Mouse (Mus musculus) stomach, embryonic 15.5 days (tissue): ENCODE results near the gene Sytl5. TPM values are rescaled to one million over a fixed set of nuclear protein-coding genes. Genes with fewer than 3 reads are reported as not detected.

ENCODE experiments used
- ATAC-seq: fragments of 200-750 bp; cut with Nextera tagmentation; 2 replicates; pipeline ENCODE4 v1.8.0; 2017; ENCODE audit warnings: low read depth, moderate number of reproducible peaks, moderate TSS enrichment; ENCODE audit not compliant: insufficient read depth, low FRiP score
- H3K27ac ChIP-seq: fragments of 300-500 bp; sonication (generic); 2 replicates; pipeline ENCODE4 v1.5.1; 2015; ENCODE audit warnings: mild to moderate bottlenecking, inconsistent platforms
- H3K27me3 ChIP-seq: fragments of 300-500 bp; sonication (generic); replicated peaks from 2 replicates; pipeline ENCODE4 v1.6.1; 2015; ENCODE audit warnings: inconsistent platforms
- H3K36me3 ChIP-seq: fragments of 300-500 bp; sonication (generic); 2 replicates; pipeline ENCODE4 v1.6.1; 2015; ENCODE audit warnings: inconsistent platforms
- H3K4me1 ChIP-seq: fragments of 300-500 bp; sonication (generic); 2 replicates; pipeline ENCODE4 v1.6.1; 2015; ENCODE audit warnings: inconsistent platforms
- H3K4me2 ChIP-seq: fragments of 300-500 bp; sonication (generic); 2 replicates; pipeline ENCODE4 v1.6.1; 2015; ENCODE audit warnings: mild to moderate bottlenecking, inconsistent platforms
- H3K4me3 ChIP-seq: fragments of 300-500 bp; sonication (generic); replicated peaks from 2 replicates; pipeline ENCODE4 v1.5.1; 2015; ENCODE audit warnings: inconsistent platforms
- H3K9ac ChIP-seq: fragments of 300-500 bp; sonication (generic); 2 replicates; pipeline ENCODE4 v1.6.1; 2015; ENCODE audit warnings: inconsistent platforms
- H3K9me3 ChIP-seq: fragments of 300-500 bp; sonication (generic); 2 replicates; pipeline ENCODE4 v1.6.1; 2016; ENCODE audit warnings: inconsistent platforms
- WGBS: fragments of 180-500 bp; shearing (Covaris S2); methylation state at CpG from one replicate; pipeline ENCODE4 v1.1.7; 2015; 5-methylcytosine and 5-hydroxymethylcytosine counted together
- polyA plus RNA-seq: library from polyadenylated mRNA; unstranded; fragments of >200 nt; fragmentation: Nextera tagmentation; extraction: Ambion mirVana; gene quantifications from 2 replicates; pipeline ENCODE4 v1.2.1, GENCODE M21; 2015

Gene Sytl5
- polyA plus RNA-seq = 3.2 and 4.3 TPM in 2 replicates

DNA sequence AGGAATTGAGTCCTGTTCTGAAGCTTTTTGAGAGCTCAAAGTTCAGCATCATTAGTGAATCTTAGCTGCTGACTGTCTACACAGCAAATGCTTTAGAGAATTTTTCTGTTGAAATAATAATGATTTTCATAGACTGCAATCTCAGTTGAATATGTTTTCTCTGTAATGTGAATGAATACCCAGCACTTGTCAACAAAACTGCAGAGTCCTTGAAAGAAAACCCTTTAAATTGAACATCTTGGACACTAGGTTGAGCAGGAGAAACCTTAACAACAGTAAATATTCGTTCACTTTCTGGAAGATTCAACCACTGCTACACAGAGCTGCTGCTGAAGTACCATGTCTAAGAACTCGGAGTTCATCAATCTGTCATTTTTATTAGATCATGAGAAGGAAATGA is at the start of gene Sytl5:
Gene Sytl5, plus strand, starts transcription at position 301 of the 400 bp plus-strand sequence.
- H3K27ac ChIP-seq = no peak within 1 kb of the TSS
- H3K9me3 ChIP-seq = no peaks in the 10 kb centered on the region
- ATAC-seq = no peak
- 66% methylated on average over 2 of the region's 2 CpGs for WGBS
- no peaks in the 10 kb centered on the region for H3K4me1 ChIP-seq
- H3K36me3 ChIP-seq = no peaks in the 10 kb centered on the region
- H3K4me3 ChIP-seq = no peak within 1 kb of the TSS
- no peak within 1 kb of the TSS for H3K9ac ChIP-seq
- no peak within 1 kb of the TSS for H3K4me2 ChIP-seq
- H3K27me3 ChIP-seq = no peaks in the 10 kb centered on the region

GRCm38 (mm10) chrX:9846628-9847027 is 38.8 kb upstream of the Sytl5 start, which contains the start of gene Hypm:
Gene Hypm (plus strand): TSS chrX:9846928.
- Histone ChIP-seq H3K36me3 (no peaks in the 10 kb centered on the region), H3K4me3 (no peak within 1 kb of the TSS), H3K27me3 (no peaks in the 10 kb centered on the region), H3K27ac (no peak within 1 kb of the TSS), H3K9ac (no peak within 1 kb of the TSS), H3K4me2 (no peak within 1 kb of the TSS), H3K9me3 (no peaks in the 10 kb centered on the region), H3K4me1 (no peaks in the 10 kb centered on the region)
- WGBS = 70% methylated on average over 3 of the region's 3 CpGs
- no peak for ATAC-seq

GRCm38 (mm10) chrX:9849403-9849802 is 36.0 kb upstream of the Sytl5 start, which contains the start of gene H2al3:
Gene H2al3 (plus strand): TSS chrX:9849703.
- Histone ChIP-seq H3K36me3 (no peaks in the 10 kb centered on the region), H3K4me3 (no peak within 1 kb of the TSS), H3K9ac (no peak within 1 kb of the TSS), H3K4me1 (no peaks in the 10 kb centered on the region), H3K9me3 (no peaks in the 10 kb centered on the region), H3K27ac (no peak within 1 kb of the TSS), H3K4me2 (no peak within 1 kb of the TSS), H3K27me3 (no peaks in the 10 kb centered on the region)
- ATAC-seq = no peak
- 62% methylated on average over 1 of the region's 1 CpGs for WGBS

DNA sequence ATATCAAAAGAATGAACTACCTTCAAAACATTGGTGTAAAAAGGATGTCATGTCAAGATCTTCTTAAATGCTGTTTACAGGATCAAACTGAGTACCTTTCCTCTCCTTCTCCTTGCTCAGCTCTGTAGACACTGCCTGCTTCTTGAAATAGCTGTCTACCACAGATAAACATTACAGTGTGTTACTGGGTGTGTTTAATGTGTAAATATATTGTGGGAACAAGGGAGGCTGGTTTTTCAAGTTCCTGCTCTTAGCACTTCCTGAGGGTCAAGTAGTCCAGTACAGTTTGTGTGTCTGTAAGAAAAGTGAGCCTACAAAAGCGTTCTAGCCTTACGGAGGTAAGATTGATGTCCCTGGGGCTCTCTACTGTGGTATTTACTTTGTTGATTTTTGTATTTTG is 23.6 kb upstream of the Sytl5 start:
- Histone ChIP-seq H3K4me2 (no peak overlapping the region), H3K4me1 (no peaks in the 10 kb centered on the region), H3K9me3 (no peaks in the 10 kb centered on the region), H3K9ac (no peak overlapping the region), H3K27me3 (no peaks in the 10 kb centered on the region), H3K4me3 (no peak overlapping the region), H3K27ac (no peak overlapping the region), H3K36me3 (no peaks in the 10 kb centered on the region)
- ATAC-seq = peak; percentile 50; the same call in 1 of the 2 replicates
- 70% methylated on average over 2 of the region's 2 CpGs for whole genome bisulfite sequencing

DNA sequence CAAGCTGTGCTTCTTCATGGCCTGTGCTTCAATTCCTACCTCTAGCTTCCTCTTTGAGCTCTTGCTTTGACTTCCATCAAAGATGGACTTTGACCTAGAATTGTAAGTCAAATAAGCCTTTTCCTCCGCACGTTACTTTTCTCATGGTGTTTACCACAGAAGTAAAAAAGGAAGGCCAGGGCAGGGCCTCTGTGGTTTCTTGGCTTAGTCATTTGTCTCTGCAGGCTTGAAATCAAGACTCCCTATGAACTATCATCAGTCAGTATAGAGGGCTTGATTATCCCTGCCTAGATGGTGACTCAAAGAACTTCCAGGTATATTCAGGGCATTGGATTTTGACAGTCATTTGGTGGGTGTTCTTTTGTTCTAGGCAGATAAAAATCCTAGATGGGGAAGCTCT is 9.9 kb upstream of the Sytl5 start:
- no peak overlapping the region for H3K9ac ChIP-seq
- H3K4me1 ChIP-seq = no peaks in the 10 kb centered on the region
- WGBS = 81% methylated on average over 2 of the region's 2 CpGs
- ATAC-seq = no peak
- no peaks in the 10 kb centered on the region for H3K9me3 ChIP-seq
- no peak overlapping the region for H3K27ac ChIP-seq
- no peak overlapping the region for H3K4me2 ChIP-seq
- no peaks in the 10 kb centered on the region for H3K36me3 ChIP-seq
- H3K27me3 ChIP-seq = no peaks in the 10 kb centered on the region
- no peak overlapping the region for H3K4me3 ChIP-seq

DNA sequence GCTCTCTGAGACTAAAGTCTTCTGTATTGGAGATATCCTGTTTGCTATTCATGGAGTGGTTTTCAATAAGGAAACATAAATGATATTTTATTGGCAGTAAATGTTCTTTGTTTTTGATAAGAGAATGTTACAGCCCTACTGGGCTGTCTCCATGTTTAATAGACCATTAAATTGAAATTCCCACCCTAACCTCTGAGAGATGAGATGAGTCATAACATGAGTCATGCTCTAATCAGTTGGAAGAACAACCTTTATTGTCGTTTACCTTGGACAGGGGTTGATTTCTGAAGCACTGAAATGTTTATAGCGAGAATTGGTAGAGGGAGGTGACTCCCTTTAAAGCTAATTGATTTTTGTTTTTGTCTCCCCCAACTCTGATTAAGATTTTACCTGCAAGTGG is 24.1 kb downstream of the Sytl5 start:
- no peak overlapping the region for H3K4me2 ChIP-seq
- no peaks in the 10 kb centered on the region for H3K27me3 ChIP-seq
- WGBS = 50% methylated on average over 2 of the region's 2 CpGs
- H3K4me1 ChIP-seq = no peaks in the 10 kb centered on the region
- no peak overlapping the region for H3K27ac ChIP-seq
- no peaks in the 10 kb centered on the region for H3K36me3 ChIP-seq
- ATAC-seq = no peak
- H3K4me3 ChIP-seq = no peak overlapping the region
- H3K9ac ChIP-seq = no peak overlapping the region
- H3K9me3 ChIP-seq = no peaks in the 10 kb centered on the region

DNA sequence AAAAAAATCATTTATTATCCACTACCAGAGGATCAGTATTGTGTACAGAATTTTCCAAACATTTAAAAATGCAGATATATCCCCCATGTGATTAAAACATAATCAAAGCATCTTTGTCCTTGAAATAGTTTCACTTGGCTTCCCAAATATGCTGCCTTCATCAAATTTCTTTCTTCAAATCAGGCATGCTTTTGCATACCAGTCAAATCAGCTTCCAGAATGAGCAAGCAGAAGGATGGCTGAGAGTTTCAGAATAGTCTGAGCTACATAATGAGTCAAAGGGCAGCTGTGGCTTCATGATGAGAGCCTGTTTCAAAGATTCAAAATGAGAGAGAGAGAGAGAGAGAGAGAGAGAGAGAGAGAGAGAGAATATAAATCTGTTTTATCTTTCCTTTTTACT is 48.4 kb downstream of the Sytl5 start:
- no peak overlapping the region for H3K4me3 ChIP-seq
- no peaks in the 10 kb centered on the region for H3K4me1 ChIP-seq
- ATAC-seq = no peak
- no peaks in the 10 kb centered on the region for H3K27me3 ChIP-seq
- no peaks in the 10 kb centered on the region for H3K9me3 ChIP-seq
- no peak overlapping the region for H3K9ac ChIP-seq
- no peak overlapping the region for H3K27ac ChIP-seq
- H3K36me3 ChIP-seq = no peaks in the 10 kb centered on the region
- no peak overlapping the region for H3K4me2 ChIP-seq

DNA sequence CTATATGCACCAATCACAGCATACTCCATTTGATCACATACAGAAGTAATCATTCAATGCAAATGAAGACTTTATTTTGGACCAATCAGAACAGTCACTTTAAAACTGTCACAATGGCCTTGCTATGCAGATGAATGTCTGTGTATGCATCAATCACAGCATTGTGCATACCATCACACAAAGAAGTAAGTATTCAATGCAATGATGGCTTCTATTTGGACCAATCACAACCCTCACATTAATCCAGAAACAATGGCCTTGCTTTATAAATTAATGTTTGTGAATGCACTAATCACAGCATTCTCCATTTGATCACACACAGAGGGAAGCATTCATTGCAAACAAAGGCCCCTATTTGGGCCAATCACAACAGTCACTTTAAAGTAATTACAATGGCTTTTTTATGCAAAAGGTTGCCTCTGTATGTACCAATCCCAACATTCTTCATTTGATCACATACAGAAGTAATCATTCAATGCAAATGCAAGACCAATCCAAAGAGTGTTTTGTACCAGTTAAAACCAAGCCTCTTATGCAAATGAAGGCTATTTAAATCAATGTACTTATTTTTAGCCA is 98.8 kb downstream of the Sytl5 start:
- H3K27me3 ChIP-seq = no peaks in the 10 kb centered on the region
- H3K36me3 ChIP-seq = no peaks in the 10 kb centered on the region
- no peak overlapping the region for H3K4me3 ChIP-seq
- H3K4me2 ChIP-seq = no peak overlapping the region
- no peak overlapping the region for H3K9ac ChIP-seq
- no peaks in the 10 kb centered on the region for H3K4me1 ChIP-seq
- no peak for ATAC-seq
- no peak overlapping the region for H3K27ac ChIP-seq
- H3K9me3 ChIP-seq = no peaks in the 10 kb centered on the region

DNA sequence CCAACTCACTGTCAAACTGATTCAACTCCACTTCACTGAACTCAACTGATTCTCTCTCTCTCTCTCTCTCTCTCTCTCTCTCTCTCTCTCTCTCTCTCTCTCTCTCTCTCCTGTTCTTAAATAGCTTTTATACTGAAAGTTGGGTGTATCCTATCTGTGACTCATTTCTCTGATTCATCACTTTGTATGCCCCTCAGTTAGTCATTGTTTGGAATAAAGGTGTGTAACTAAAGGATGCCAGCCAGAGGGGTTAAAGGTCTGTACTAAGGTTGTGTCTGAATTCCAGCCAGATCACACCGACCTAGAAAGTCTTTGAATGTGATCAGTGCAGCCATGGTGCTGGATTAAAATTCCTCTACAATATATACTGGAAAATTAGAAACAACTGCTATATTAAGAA is 115.3 kb downstream of the Sytl5 start:
- Histone ChIP-seq H3K4me1 (no peaks in the 10 kb centered on the region), H3K4me3 (no peak overlapping the region), H3K9me3 (no peaks in the 10 kb centered on the region), H3K27ac (no peak overlapping the region), H3K4me2 (no peak overlapping the region), H3K36me3 (no peaks in the 10 kb centered on the region), H3K9ac (no peak overlapping the region), H3K27me3 (no peaks in the 10 kb centered on the region)
- ATAC-seq = no peak
- 63% methylated on average over 1 of the region's 1 CpGs for WGBS

DNA sequence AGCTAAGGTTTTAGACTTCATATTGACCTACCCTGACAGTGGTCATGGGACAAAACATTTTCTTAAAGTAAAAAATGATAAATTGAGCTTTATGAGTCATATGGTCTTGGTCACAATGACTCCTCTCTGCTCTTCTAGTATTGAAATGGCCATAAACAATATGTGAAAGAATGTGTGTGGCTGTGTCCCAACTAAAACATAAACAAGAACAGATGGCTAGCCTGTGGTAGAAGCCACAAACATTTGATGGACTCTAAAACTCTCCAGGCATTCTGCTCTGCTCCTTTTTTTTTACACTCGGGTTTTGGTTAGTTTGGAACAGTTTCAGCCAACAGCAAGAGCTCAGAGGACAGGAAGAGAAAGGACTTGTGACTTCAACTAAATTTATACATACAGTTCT is 120.5 kb downstream of the Sytl5 start:
- no peak overlapping the region for H3K9ac ChIP-seq
- no peaks in the 10 kb centered on the region for H3K36me3 ChIP-seq
- H3K27ac ChIP-seq = no peak overlapping the region
- no peak for ATAC-seq
- no peaks in the 10 kb centered on the region for H3K9me3 ChIP-seq
- no peak overlapping the region for H3K4me2 ChIP-seq
- 40% methylated on average over 1 of the region's 1 CpGs for WGBS
- H3K4me3 ChIP-seq = no peak overlapping the region
- no peaks in the 10 kb centered on the region for H3K4me1 ChIP-seq
- no peaks in the 10 kb centered on the region for H3K27me3 ChIP-seq

- no peaks in the 10 kb centered on the region for H3K9me3 ChIP-seq
- H3K9ac ChIP-seq = no peak overlapping the region
- H3K4me3 ChIP-seq = no peak overlapping the region
- no peaks in the 10 kb centered on the region for H3K4me1 ChIP-seq
- H3K36me3 ChIP-seq = no peaks in the 10 kb centered on the region
- H3K27ac ChIP-seq = no peak overlapping the region
- H3K27me3 ChIP-seq = no peaks in the 10 kb centered on the region
- H3K4me2 ChIP-seq = no peak overlapping the region
- ATAC-seq = no peak
- WGBS = 89% methylated on average over 1 of the region's 1 CpGs
Measured at GRCm38 (mm10) chrX:10007675-10008270, 122.4 kb downstream of the Sytl5 start.

DNA sequence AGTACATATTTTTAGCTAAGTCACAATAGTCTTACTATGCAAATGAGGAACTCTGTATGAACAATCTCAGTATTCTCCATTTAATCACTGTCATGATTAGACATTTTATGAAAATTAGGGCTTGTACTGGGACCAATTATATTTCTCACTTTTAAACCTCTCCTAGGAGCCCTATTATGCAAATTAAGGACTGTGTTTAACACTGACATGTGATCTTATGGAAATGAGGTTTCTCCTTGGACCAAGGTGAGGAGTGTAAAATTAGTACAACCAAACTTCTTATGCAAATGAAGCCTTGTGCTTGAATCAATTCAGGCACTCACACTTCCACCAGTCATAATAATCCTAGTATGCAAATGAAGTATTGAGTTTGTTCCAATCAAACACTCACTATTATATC is 124.8 kb downstream of the Sytl5 start:
- Histone ChIP-seq H3K4me1 (no peaks in the 10 kb centered on the region), H3K27me3 (no peaks in the 10 kb centered on the region), H3K4me3 (no peak overlapping the region), H3K4me2 (no peak overlapping the region), H3K9ac (no peak overlapping the region), H3K9me3 (no peaks in the 10 kb centered on the region), H3K27ac (no peak overlapping the region), H3K36me3 (no peaks in the 10 kb centered on the region)
- no peak for ATAC-seq

DNA sequence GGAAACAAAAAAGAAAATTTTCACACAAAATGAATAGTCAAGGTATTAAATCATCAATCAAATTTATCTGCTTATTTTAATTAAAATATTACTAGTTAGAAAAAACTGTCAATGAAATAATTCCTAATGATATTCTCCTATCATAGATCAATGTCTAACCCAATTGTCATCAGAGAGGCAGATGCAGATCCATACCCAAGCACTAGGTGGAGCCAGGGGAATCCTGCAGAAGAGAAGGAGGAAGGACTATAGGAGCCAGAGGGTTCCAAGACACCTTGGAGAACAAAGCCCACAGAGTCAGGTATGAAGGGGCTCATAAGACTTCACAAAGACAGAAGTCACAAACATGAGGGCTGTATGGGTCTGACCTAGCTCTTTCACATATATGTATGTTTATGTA is 149.2 kb downstream of the Sytl5 start:
- no peaks in the 10 kb centered on the region for H3K27me3 ChIP-seq
- H3K4me1 ChIP-seq = no peaks in the 10 kb centered on the region
- H3K27ac ChIP-seq = no peak overlapping the region
- H3K9me3 ChIP-seq = no peaks in the 10 kb centered on the region
- H3K36me3 ChIP-seq = no peaks in the 10 kb centered on the region
- H3K4me2 ChIP-seq = no peak overlapping the region
- H3K9ac ChIP-seq = no peak overlapping the region
- no peak overlapping the region for H3K4me3 ChIP-seq
- no peak for ATAC-seq
